Mouse (Mus musculus) cerebellum, adult 2 months (tissue): Measurements from ENCODE around the gene Rer1.

Experiments used
- CTCF ChIP-seq: fragments of 200-500 bp; IDR thresholded peaks from 2 replicates; pipeline ENCODE4 v1.5.1; 2011; ENCODE audit warnings: low read depth, mild to moderate bottlenecking, control low read depth, low read length, moderate library complexity, borderline replicate concordance; ENCODE audit not compliant: insufficient read depth
- POLR2A ChIP-seq: fragments of 200-500 bp; IDR thresholded peaks from 2 replicates; pipeline ENCODE4 v1.6.1; 2011; ENCODE audit warnings: low read length, control low read depth, borderline replicate concordance; ENCODE audit not compliant: insufficient read depth

GRCm38 (mm10) chr4:155040197-155040596, 46.0 kb downstream of the Rer1 start:
- TF ChIP-seq CTCF (no peak), POLR2A (no peak)
